Mouse (Mus musculus) stomach, postnatal 0 days (tissue): ENCODE measurements at regions not wholly inside any gene's neighbourhood (a gene's known extent, or its start where the extent isn't known, plus 50 kb on each side); places are given as distances from the start of the nearest gene placed in this dataset.

ENCODE experiments used
- CTCF ChIP-seq: IDR thresholded peaks from 2 replicates; pipeline ENCODE4 v1.5.1; 2016; ENCODE audit warnings: antibody characterized with exemption, low read depth, mild to moderate bottlenecking, moderate library complexity
- EP300 ChIP-seq: optimal IDR thresholded peaks from 2 replicates; pipeline ENCODE3; 2016; ENCODE audit warnings: antibody characterized with exemption

DNA sequence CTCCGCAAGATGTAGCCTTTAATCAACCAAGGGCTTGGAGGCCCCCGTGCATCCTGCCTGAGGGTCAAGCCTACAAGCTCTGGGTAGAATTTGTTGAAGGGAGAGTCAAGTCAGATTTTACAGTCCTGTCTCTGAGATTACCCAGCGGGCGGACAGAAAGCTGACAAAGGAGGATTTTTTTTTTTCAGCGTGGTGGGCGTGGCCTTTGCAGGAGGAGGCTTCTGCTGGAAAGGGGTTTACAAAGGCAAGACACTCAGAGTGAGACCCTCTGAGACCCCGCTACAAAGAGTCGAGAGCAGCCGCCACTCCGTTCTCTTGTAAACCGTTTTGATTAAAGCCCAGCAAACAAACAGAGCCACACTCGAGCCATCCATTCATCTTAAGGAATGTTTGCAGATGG is 92.1 kb upstream of the Dynlrb2 start:
- TF ChIP-seq CTCF, result no peak
- TF ChIP-seq EP300, result no peak
